Mouse (Mus musculus): ENCODE data around the gene Mad1l1. TPM values are rescaled to one million over a fixed set of nuclear protein-coding genes. Genes with fewer than 3 reads are reported as not detected.
"Not testable (repeated sequence)": the region's sequence is repeated elsewhere in the genome, so short reads cannot be mapped to it uniquely, and the experiment has no call there.

Gene Mad1l1
- polyA plus RNA-seq (2015; fragmentation: Nextera tagmentation; extraction: Ambion mirVana), result 31.2 and 32.0 TPM in 2 replicates

GRCm38 (mm10) chr5:140321042-140321755 lies at the start of gene Mad1l1, which contains the start of gene Nudt1:
Gene Mad1l1 (minus strand): TSS chr5:140321552.
Gene Nudt1 (plus strand): TSS chr5:140321656.
- WGBS, result under 1% methylated on average over 51 of the region's 60 CpGs
- Histone ChIP-seq H3K4me1 (ENCODE audit: control insufficient read depth, insufficient read depth, low read length) (peaks cover 17% of the 10 kb centered on the region), H3K9me3 (replicated peaks; ENCODE audit: control insufficient read depth, low read length, poor library complexity, severe bottlenecking) (no peaks in the 10 kb centered on the region), H3K9ac (ENCODE audit: low read depth, low read length) (peak within 1 kb of the TSS; percentile 96), H3K27ac (ENCODE audit: low read length) (peak within 1 kb of the TSS; percentile 80), H3K4me3 (ENCODE audit: low read depth, low read length) (peak within 1 kb of the TSS; percentile 76), H3K36me3 (ENCODE audit: control insufficient read depth, insufficient read depth, low read length) (0 out of 2 replicates have a peak, but pooled peaks cover 2% of the 10 kb centered on the region), H3K27me3 (ENCODE audit: control insufficient read depth, insufficient read depth, low read depth, low read length) (no peaks in the 10 kb centered on the region), H3K4me2 (ENCODE audit: low read length) (peak within 1 kb of the TSS; percentile 79)
- peak; percentile 90 for ATAC-seq

GRCm38 (mm10) chr5:140370446-140371254 lies 49.3 kb upstream of the Mad1l1 start:
- H3K4me2 ChIP-seq (ENCODE audit: low read length), result no peak overlapping the region
- H3K27me3 ChIP-seq (ENCODE audit: control insufficient read depth, insufficient read depth, low read depth, low read length), result no peaks in the 10 kb centered on the region
- H3K9me3 ChIP-seq (replicated peaks; ENCODE audit: control insufficient read depth, low read length, poor library complexity, severe bottlenecking), result no peaks in the 10 kb centered on the region
- H3K9ac ChIP-seq (ENCODE audit: low read depth, low read length), result no peak overlapping the region
- H3K4me1 ChIP-seq (ENCODE audit: control insufficient read depth, insufficient read depth, low read length), result peaks cover 6% of the 10 kb centered on the region
- no peak for ATAC-seq
- H3K36me3 ChIP-seq (ENCODE audit: control insufficient read depth, insufficient read depth, low read length), result no peaks in the 10 kb centered on the region
- 81% methylated on average over 6 of the region's 6 CpGs for WGBS
- no peak overlapping the region for H3K27ac ChIP-seq (ENCODE audit: low read length)
- H3K4me3 ChIP-seq (ENCODE audit: low read depth, low read length), result no peak overlapping the region

- 95% methylated on average over 2 of the region's 2 CpGs for WGBS
- no peak overlapping the region for H3K9ac ChIP-seq (ENCODE audit: low read depth, low read length)
- no peak overlapping the region for H3K4me3 ChIP-seq (ENCODE audit: low read depth, low read length)
- no peaks in the 10 kb centered on the region for H3K36me3 ChIP-seq (ENCODE audit: control insufficient read depth, insufficient read depth, low read length)
- no peaks in the 10 kb centered on the region for H3K27me3 ChIP-seq (ENCODE audit: control insufficient read depth, insufficient read depth, low read depth, low read length)
- H3K4me1 ChIP-seq (ENCODE audit: control insufficient read depth, insufficient read depth, low read length), result peaks cover 5% of the 10 kb centered on the region
- H3K4me2 ChIP-seq (ENCODE audit: low read length), result no peak overlapping the region
- H3K9me3 ChIP-seq (replicated peaks; ENCODE audit: control insufficient read depth, low read length, poor library complexity, severe bottlenecking), result no peaks in the 10 kb centered on the region
- ATAC-seq, result no peak
- no peak overlapping the region for H3K27ac ChIP-seq (ENCODE audit: low read length)
Measured at GRCm38 (mm10) chr5:140369466-140369865, 48.1 kb upstream of the Mad1l1 start.

- no peaks in the 10 kb centered on the region for H3K36me3 ChIP-seq (ENCODE audit: control insufficient read depth, insufficient read depth, low read length)
- H3K9ac ChIP-seq (ENCODE audit: low read depth, low read length), result no peak overlapping the region
- ATAC-seq, result no peak
- WGBS, result 95% methylated on average over 4 of the region's 4 CpGs
- H3K4me2 ChIP-seq (ENCODE audit: low read length), result no peak overlapping the region
- H3K4me3 ChIP-seq (ENCODE audit: low read depth, low read length), result no peak overlapping the region
- no peaks in the 10 kb centered on the region for H3K9me3 ChIP-seq (replicated peaks; ENCODE audit: control insufficient read depth, low read length, poor library complexity, severe bottlenecking)
- H3K4me1 ChIP-seq (ENCODE audit: control insufficient read depth, insufficient read depth, low read length), result no peaks in the 10 kb centered on the region; the same call in 1 of the 2 replicates
- no peak overlapping the region for H3K27ac ChIP-seq (ENCODE audit: low read length)
- no peaks in the 10 kb centered on the region for H3K27me3 ChIP-seq (ENCODE audit: control insufficient read depth, insufficient read depth, low read depth, low read length)
Measured at GRCm38 (mm10) chr5:140368926-140369325, 47.6 kb upstream of the Mad1l1 start.

GRCm38 (mm10) chr5:140368126-140368525 lies 46.8 kb upstream of the Mad1l1 start:
- not testable (repeated sequence) for H3K4me2 ChIP-seq (ENCODE audit: low read length); H3K9me3 ChIP-seq (replicated peaks; ENCODE audit: control insufficient read depth, low read length, poor library complexity, severe bottlenecking); ATAC-seq; H3K36me3 ChIP-seq (ENCODE audit: control insufficient read depth, insufficient read depth, low read length); H3K9ac ChIP-seq (ENCODE audit: low read depth, low read length); H3K4me3 ChIP-seq (ENCODE audit: low read depth, low read length); H3K4me1 ChIP-seq (ENCODE audit: control insufficient read depth, insufficient read depth, low read length); H3K27ac ChIP-seq (ENCODE audit: low read length); H3K27me3 ChIP-seq (ENCODE audit: control insufficient read depth, insufficient read depth, low read depth, low read length)
- WGBS, result 92% methylated on average over 2 of the region's 2 CpGs

- Histone ChIP-seq H3K9ac (ENCODE audit: low read depth, low read length) (no peak overlapping the region), H3K4me3 (ENCODE audit: low read depth, low read length) (no peak overlapping the region), H3K27ac (ENCODE audit: low read length) (no peak overlapping the region), H3K9me3 (replicated peaks; ENCODE audit: control insufficient read depth, low read length, poor library complexity, severe bottlenecking) (no peaks in the 10 kb centered on the region), H3K36me3 (ENCODE audit: control insufficient read depth, insufficient read depth, low read length) (no peaks in the 10 kb centered on the region), H3K27me3 (ENCODE audit: control insufficient read depth, insufficient read depth, low read depth, low read length) (no peaks in the 10 kb centered on the region), H3K4me1 (ENCODE audit: control insufficient read depth, insufficient read depth, low read length) (no peaks in the 10 kb centered on the region), H3K4me2 (ENCODE audit: low read length) (no peak overlapping the region)
- ATAC-seq, result no peak
- 96% methylated on average over 5 of the region's 5 CpGs for WGBS
Measured at GRCm38 (mm10) chr5:140364415-140364814, 43.1 kb upstream of the Mad1l1 start.

GRCm38 (mm10) chr5:140359930-140360674 lies 38.8 kb upstream of the Mad1l1 start:
- Histone ChIP-seq H3K4me2 (ENCODE audit: low read length) (no peak overlapping the region), H3K27me3 (ENCODE audit: control insufficient read depth, insufficient read depth, low read depth, low read length) (no peaks in the 10 kb centered on the region), H3K9ac (ENCODE audit: low read depth, low read length) (no peak overlapping the region), H3K27ac (ENCODE audit: low read length) (no peak overlapping the region), H3K4me3 (ENCODE audit: low read depth, low read length) (no peak overlapping the region), H3K36me3 (ENCODE audit: control insufficient read depth, insufficient read depth, low read length) (peaks cover 4% of the 10 kb centered on the region; the same call in 1 of the 2 replicates), H3K4me1 (ENCODE audit: control insufficient read depth, insufficient read depth, low read length) (no peaks in the 10 kb centered on the region), H3K9me3 (replicated peaks; ENCODE audit: control insufficient read depth, low read length, poor library complexity, severe bottlenecking) (no peaks in the 10 kb centered on the region)
- no peak for ATAC-seq
- WGBS, result 78% methylated on average over 14 of the region's 14 CpGs

- Histone ChIP-seq H3K4me1 (ENCODE audit: control insufficient read depth, insufficient read depth, low read length) (no peaks in the 10 kb centered on the region), H3K27me3 (ENCODE audit: control insufficient read depth, insufficient read depth, low read depth, low read length) (no peaks in the 10 kb centered on the region), H3K4me2 (ENCODE audit: low read length) (no peak overlapping the region), H3K9me3 (replicated peaks; ENCODE audit: control insufficient read depth, low read length, poor library complexity, severe bottlenecking) (no peaks in the 10 kb centered on the region), H3K27ac (ENCODE audit: low read length) (no peak overlapping the region), H3K4me3 (ENCODE audit: low read depth, low read length) (no peak overlapping the region), H3K9ac (ENCODE audit: low read depth, low read length) (no peak overlapping the region), H3K36me3 (ENCODE audit: control insufficient read depth, insufficient read depth, low read length) (peaks cover 22% of the 10 kb centered on the region)
- 95% methylated on average over 3 of the region's 3 CpGs for WGBS
- ATAC-seq, result no peak
Measured at GRCm38 (mm10) chr5:140357466-140357865, 36.1 kb upstream of the Mad1l1 start.

Measured in midbrain, embryonic 16.5 days (tissue).